Mouse (Mus musculus): ENCODE results near the gene Cel. TPM values are rescaled to one million over a fixed set of nuclear protein-coding genes. Genes with fewer than 3 reads are reported as not detected.

Gene Cel
- polyA plus RNA-seq, 1 experiment = 0.49 TPM

DNA sequence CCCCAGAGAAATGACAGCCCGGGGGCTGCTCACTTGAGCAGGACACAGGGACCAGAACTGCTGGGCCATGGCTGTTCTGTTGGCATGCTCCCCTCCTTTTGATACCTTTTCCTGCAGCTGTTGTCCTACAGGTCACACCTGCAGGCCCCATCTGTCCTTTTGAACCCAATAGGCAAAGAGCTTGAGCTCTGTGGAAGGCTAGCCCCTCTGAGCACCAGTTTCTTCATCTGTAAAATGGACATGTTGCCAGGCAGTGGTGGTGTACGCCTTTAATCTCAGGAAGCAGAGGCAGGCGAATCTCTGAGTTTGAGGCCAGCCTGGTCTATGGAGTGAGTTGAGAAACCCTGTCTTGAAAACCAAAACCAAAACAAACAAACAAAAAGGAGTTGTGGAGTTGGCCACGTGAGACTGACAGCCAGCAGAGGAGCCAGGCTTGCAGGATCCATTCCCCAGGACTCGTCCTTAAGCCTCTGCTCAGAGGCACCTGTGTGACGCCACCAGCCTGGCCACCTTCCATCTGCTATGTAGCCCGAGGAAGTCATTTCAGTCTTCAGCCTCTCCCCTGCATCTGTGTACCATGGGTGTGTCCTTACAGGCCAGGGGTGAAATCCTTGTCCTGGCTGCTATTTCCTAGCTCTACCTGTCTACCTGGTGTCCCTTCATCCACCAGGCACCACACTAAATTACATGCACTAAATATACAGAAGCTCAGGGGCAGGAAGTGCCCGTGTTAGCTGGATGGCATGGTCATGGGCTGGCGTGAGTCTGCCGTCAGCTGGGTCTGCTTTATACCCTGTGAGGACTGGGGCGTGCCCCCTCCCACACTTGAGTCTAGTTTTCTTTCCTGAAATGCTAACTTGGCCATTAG is 26.2 kb downstream of the Cel start:
- Histone ChIP-seq H3K36me3 (ENCODE audit: control insufficient read depth, insufficient read depth, low read length) (no peaks in the 10 kb centered on the region), H3K4me3 (ENCODE audit: control insufficient read depth, insufficient read depth, low read length) (no peak overlapping the region), H3K27ac (ENCODE audit: control insufficient read depth, insufficient read depth, low read length) (no peak overlapping the region), H3K27me3 (ENCODE audit: control insufficient read depth, insufficient read depth, low read length) (no peaks in the 10 kb centered on the region), H3K4me1 (replicated peaks; ENCODE audit: control insufficient read depth, insufficient read depth, low read length) (peaks cover 40% of the 10 kb centered on the region)
- DNase-seq = no peak
- no peak for TF ChIP-seq CTCF (IDR thresholded peaks at IDR 0.05; ENCODE audit: borderline replicate concordance, control insufficient read depth, extremely low read depth, insufficient read depth, low read length, poor library complexity)
- TF ChIP-seq POLR2A (IDR thresholded peaks at IDR 0.05; ENCODE audit: control insufficient read depth, extremely low read depth, insufficient read depth, low read length, poor library complexity) = no peak
- 83% methylated on average over 11 of the region's 11 CpGs for WGBS

DNA sequence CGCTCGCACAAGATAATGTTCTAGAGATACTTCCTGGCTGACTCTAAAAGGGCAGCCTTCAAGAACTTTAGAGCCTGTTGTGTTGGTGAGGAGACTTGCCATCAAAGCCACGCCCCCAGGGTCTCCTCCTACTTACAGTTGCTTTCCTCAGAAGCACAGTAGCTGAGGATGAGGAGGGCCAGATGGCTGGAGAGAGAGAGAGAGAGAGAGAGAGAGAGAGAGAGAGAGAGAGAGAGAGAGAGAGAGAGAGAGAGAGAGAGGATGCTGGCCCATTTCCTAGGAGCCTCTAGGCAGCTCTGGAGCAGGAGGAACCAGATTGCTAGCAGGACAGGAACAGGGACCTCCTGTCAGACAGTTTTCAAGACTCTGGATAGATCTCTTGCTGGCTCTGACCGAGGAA is 27.0 kb downstream of the Cel start:
- Histone ChIP-seq H3K36me3 (ENCODE audit: control insufficient read depth, insufficient read depth, low read length) (no peaks in the 10 kb centered on the region), H3K27me3 (ENCODE audit: control insufficient read depth, insufficient read depth, low read length) (no peaks in the 10 kb centered on the region), H3K27ac (ENCODE audit: control insufficient read depth, insufficient read depth, low read length) (no peak overlapping the region), H3K4me1 (replicated peaks; ENCODE audit: control insufficient read depth, insufficient read depth, low read length) (peaks cover 40% of the 10 kb centered on the region), H3K4me3 (ENCODE audit: control insufficient read depth, insufficient read depth, low read length) (no peak overlapping the region)
- no peak for DNase-seq
- WGBS = 70% methylated on average over 4 of the region's 4 CpGs
- TF ChIP-seq POLR2A (IDR thresholded peaks at IDR 0.05; ENCODE audit: control insufficient read depth, extremely low read depth, insufficient read depth, low read length, poor library complexity) (no peak), CTCF (IDR thresholded peaks at IDR 0.05; ENCODE audit: borderline replicate concordance, control insufficient read depth, extremely low read depth, insufficient read depth, low read length, poor library complexity) (no peak)

- H3K4me3 ChIP-seq (ENCODE audit: control insufficient read depth, insufficient read depth, low read length) = no peak overlapping the region
- TF ChIP-seq POLR2A (IDR thresholded peaks at IDR 0.05; ENCODE audit: control insufficient read depth, extremely low read depth, insufficient read depth, low read length, poor library complexity) = no peak
- TF ChIP-seq CTCF (IDR thresholded peaks at IDR 0.05; ENCODE audit: borderline replicate concordance, control insufficient read depth, extremely low read depth, insufficient read depth, low read length, poor library complexity) = no peak
- no peaks in the 10 kb centered on the region for H3K36me3 ChIP-seq (ENCODE audit: control insufficient read depth, insufficient read depth, low read length)
- no peaks in the 10 kb centered on the region for H3K27me3 ChIP-seq (ENCODE audit: control insufficient read depth, insufficient read depth, low read length)
- DNase-seq = no peak
- H3K27ac ChIP-seq (ENCODE audit: control insufficient read depth, insufficient read depth, low read length) = no peak overlapping the region
- peaks cover 38% of the 10 kb centered on the region for H3K4me1 ChIP-seq (replicated peaks; ENCODE audit: control insufficient read depth, insufficient read depth, low read length)
- WGBS = 88% methylated on average over 7 of the region's 7 CpGs
These were observed 27.6 kb downstream of the Cel start for GRCm38 (mm10) chr2:28535650-28536049.

- TF ChIP-seq CTCF (IDR thresholded peaks at IDR 0.05; ENCODE audit: borderline replicate concordance, control insufficient read depth, extremely low read depth, insufficient read depth, low read length, poor library complexity) (no peak), POLR2A (IDR thresholded peaks at IDR 0.05; ENCODE audit: control insufficient read depth, extremely low read depth, insufficient read depth, low read length, poor library complexity) (no peak)
- Histone ChIP-seq H3K4me3 (ENCODE audit: control insufficient read depth, insufficient read depth, low read length) (no peak overlapping the region), H3K27me3 (ENCODE audit: control insufficient read depth, insufficient read depth, low read length) (no peaks in the 10 kb centered on the region), H3K36me3 (ENCODE audit: control insufficient read depth, insufficient read depth, low read length) (no peaks in the 10 kb centered on the region), H3K27ac (ENCODE audit: control insufficient read depth, insufficient read depth, low read length) (no peak overlapping the region), H3K4me1 (replicated peaks; ENCODE audit: control insufficient read depth, insufficient read depth, low read length) (peaks cover 34% of the 10 kb centered on the region)
- WGBS = 84% methylated on average over 4 of the region's 4 CpGs
- DNase-seq = no peak
These were observed 28.0 kb downstream of the Cel start for GRCm38 (mm10) chr2:28535263-28535540.

DNA sequence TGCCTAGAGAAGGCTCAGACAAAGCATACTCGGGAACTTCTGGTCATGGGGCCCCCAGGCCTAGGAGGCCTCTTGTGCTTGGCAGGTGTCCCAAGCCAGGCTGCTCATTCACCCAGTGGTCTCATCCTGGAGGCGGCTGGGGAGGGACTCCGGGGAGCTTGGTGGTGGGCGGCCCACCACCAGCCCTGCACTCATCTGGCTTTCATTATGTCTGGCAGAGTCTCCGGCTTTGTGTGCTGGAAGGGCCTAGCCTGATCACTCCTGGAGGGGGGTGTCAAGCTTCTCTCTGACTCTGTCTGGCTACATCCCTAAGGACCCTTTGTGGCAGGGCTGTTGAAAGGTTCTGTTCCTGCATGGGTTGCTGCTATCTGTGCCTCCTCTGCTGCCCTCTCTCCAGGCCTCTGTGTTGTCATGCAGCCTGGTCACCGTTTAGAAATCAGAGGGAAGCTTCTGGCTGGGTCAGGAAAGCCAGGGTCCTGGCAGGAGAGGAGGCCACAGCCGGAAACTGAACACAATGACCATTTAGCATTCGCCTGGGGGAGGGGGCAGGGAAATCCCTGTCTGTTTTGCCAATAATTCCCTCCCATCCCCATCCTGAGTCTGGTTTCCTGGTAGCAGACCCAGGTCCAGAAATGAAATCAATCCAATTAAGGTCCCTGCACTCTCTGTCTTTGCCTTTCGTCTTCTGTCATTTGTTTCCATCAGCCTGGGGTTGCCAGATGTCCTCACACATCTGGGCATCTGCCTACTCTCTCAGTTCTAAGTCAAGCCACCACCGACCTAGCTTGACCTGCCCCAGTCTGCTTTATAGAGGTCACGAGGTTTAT is 28.6 kb downstream of the Cel start:
- H3K36me3 ChIP-seq (ENCODE audit: control insufficient read depth, insufficient read depth, low read length) = no peaks in the 10 kb centered on the region
- no peak overlapping the region for H3K27ac ChIP-seq (ENCODE audit: control insufficient read depth, insufficient read depth, low read length)
- DNase-seq = no peak
- no peaks in the 10 kb centered on the region for H3K27me3 ChIP-seq (ENCODE audit: control insufficient read depth, insufficient read depth, low read length)
- TF ChIP-seq CTCF (IDR thresholded peaks at IDR 0.05; ENCODE audit: borderline replicate concordance, control insufficient read depth, extremely low read depth, insufficient read depth, low read length, poor library complexity) (no peak), POLR2A (IDR thresholded peaks at IDR 0.05; ENCODE audit: control insufficient read depth, extremely low read depth, insufficient read depth, low read length, poor library complexity) (no peak)
- 81% methylated on average over 11 of the region's 11 CpGs for WGBS
- no peak overlapping the region for H3K4me3 ChIP-seq (ENCODE audit: control insufficient read depth, insufficient read depth, low read length)
- peaks cover 28% of the 10 kb centered on the region for H3K4me1 ChIP-seq (replicated peaks; ENCODE audit: control insufficient read depth, insufficient read depth, low read length)

- Histone ChIP-seq H3K4me3 (ENCODE audit: control insufficient read depth, insufficient read depth, low read length) (no peak overlapping the region; the same call in 1 of the 2 replicates), H3K27ac (ENCODE audit: control insufficient read depth, insufficient read depth, low read length) (no peak overlapping the region), H3K27me3 (ENCODE audit: control insufficient read depth, insufficient read depth, low read length) (no peaks in the 10 kb centered on the region), H3K36me3 (ENCODE audit: control insufficient read depth, insufficient read depth, low read length) (no peaks in the 10 kb centered on the region), H3K4me1 (replicated peaks; ENCODE audit: control insufficient read depth, insufficient read depth, low read length) (peaks cover 21% of the 10 kb centered on the region)
- TF ChIP-seq CTCF (IDR thresholded peaks at IDR 0.05; ENCODE audit: borderline replicate concordance, control insufficient read depth, extremely low read depth, insufficient read depth, low read length, poor library complexity) (no peak), POLR2A (IDR thresholded peaks at IDR 0.05; ENCODE audit: control insufficient read depth, extremely low read depth, insufficient read depth, low read length, poor library complexity) (no peak)
- WGBS = 72% methylated on average over 7 of the region's 7 CpGs
- no peak for DNase-seq
These were observed 29.2 kb downstream of the Cel start for GRCm38 (mm10) chr2:28533901-28534435.
